Mouse (Mus musculus): ENCODE results near the gene Fut11.

GRCm38 (mm10) chr14:20721371-20721770 is 26.6 kb downstream of the Fut11 start:
- no peak for TF ChIP-seq CTCF (IDR thresholded peaks at IDR 0.05; ENCODE audit: low read depth)
- no peak for TF ChIP-seq EP300 (IDR thresholded peaks at IDR 0.05; ENCODE audit: low read depth)
